Mouse (Mus musculus): Measurements from ENCODE around the gene Lce3e.

- TF ChIP-seq CTCF (IDR thresholded peaks at IDR 0.05) (no peak), EP300 (IDR thresholded peaks at IDR 0.05) (no peak)
Observed at GRCm38 (mm10) chr3:93015460-93016104, 48.7 kb downstream of the Lce3e start, which contains the start of gene Crct1.
